Mouse (Mus musculus) stomach, embryonic 14.5 days (tissue): ENCODE data around the gene Magi1. TPM values are rescaled to one million over a fixed set of nuclear protein-coding genes. Genes with fewer than 3 reads are reported as not detected.

Source experiments
- ATAC-seq: fragments of 200-750 bp; cut with Nextera tagmentation; 2 replicates; pipeline ENCODE4 v1.8.0; 2017; ENCODE audit warnings: low read depth, moderate TSS enrichment; ENCODE audit not compliant: insufficient number of reproducible peaks, insufficient read depth, low FRiP score
- H3K27ac ChIP-seq: fragments of 300-500 bp; sonication (generic); 2 replicates; pipeline ENCODE4 v1.5.1; 2014; ENCODE audit warnings: mild to moderate bottlenecking, low read length, moderate library complexity, mixed read lengths
- H3K27me3 ChIP-seq: fragments of 300-500 bp; sonication (generic); 2 replicates; pipeline ENCODE4 v1.6.1; 2014; ENCODE audit warnings: low read length, control low read depth, mixed read lengths; ENCODE audit not compliant: control insufficient read depth, insufficient read depth
- H3K36me3 ChIP-seq: fragments of 300-500 bp; sonication (generic); 2 replicates; pipeline ENCODE4 v1.6.1; 2014; ENCODE audit warnings: mild to moderate bottlenecking, control low read depth, low read length, moderate library complexity, mixed read lengths; ENCODE audit not compliant: control insufficient read depth, insufficient read depth
- H3K4me1 ChIP-seq: fragments of 300-500 bp; sonication (generic); 2 replicates; pipeline ENCODE4 v1.6.1; 2014; ENCODE audit warnings: low read length, control low read depth, mixed read lengths; ENCODE audit not compliant: control insufficient read depth, insufficient read depth
- H3K4me2 ChIP-seq: fragments of 300-500 bp; sonication (generic); replicated peaks from 2 replicates; pipeline ENCODE4 v1.6.1; 2014; ENCODE audit warnings: low read depth, low read length, control low read depth
- H3K4me3 ChIP-seq: fragments of 300-500 bp; sonication (generic); 2 replicates; pipeline ENCODE4 v1.5.1; 2014; ENCODE audit warnings: low read depth, low read length, control low read depth
- H3K9ac ChIP-seq: fragments of 300-500 bp; sonication (generic); replicated peaks from 2 replicates; pipeline ENCODE4 v1.6.1; 2014; ENCODE audit warnings: low read depth, mild to moderate bottlenecking, control low read depth, low read length, moderate library complexity, mixed read lengths
- H3K9me3 ChIP-seq: fragments of 300-500 bp; sonication (generic); 2 replicates; pipeline ENCODE4 v1.6.1; 2016; ENCODE audit warnings: low read depth, low read length, control low read depth; ENCODE audit not compliant: control insufficient read depth
- WGBS: fragments of 180-500 bp; shearing (Covaris S2); extraction: QIAGEN DNeasy Blood & Tissue Kit; methylation state at CpG from one replicate; pipeline ENCODE4 v1.1.7; 2014; 5-methylcytosine and 5-hydroxymethylcytosine counted together
- polyA plus RNA-seq: library from polyadenylated mRNA; unstranded; fragments of >200 nt; fragmentation: Nextera tagmentation; extraction: Ambion mirVana; gene quantifications from 2 replicates; pipeline ENCODE4 v1.2.1, GENCODE M21; 2014

Gene Magi1
- polyA plus RNA-seq, 1 experiment from 2014 or later, result 15.0 TPM

DNA sequence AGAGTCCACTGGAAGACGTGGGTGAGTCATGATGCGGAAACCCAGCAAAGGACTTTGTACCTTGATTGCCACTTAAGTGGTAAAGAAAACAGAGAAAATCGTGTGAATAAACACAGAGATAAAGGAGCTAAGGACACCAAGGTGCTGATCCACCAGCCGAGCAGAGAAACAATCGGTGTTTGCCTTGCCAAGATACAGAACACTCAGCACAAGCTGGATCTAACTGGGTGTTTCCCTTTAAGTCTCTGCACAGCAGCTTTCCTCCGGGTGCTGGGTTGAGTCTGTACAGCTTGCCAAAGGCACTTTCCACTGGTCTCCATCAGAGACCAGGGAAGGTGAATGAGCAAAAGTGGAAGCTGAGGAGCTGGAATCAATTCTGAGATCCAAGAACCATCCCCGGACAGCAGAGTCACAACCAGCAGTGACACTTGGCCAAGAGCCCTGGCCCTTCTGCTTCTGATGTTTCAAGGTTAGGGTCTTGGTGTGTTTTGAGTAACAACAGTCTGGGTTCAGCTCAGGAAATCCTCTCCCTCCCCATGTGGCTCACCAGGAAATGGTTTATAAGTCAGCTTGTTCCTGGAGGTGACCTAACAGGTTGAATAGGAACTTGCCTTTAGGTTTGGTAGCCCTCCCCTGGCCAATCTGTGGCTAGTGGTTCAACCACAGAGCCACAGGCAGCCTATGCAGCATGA is 96.9 kb downstream of the Magi1 start:
- H3K4me2 ChIP-seq, result no peak overlapping the region
- peak overlapping the region; percentile 64; the same call in 1 of the 2 replicates for H3K27ac ChIP-seq
- H3K27me3 ChIP-seq, result no peaks in the 10 kb centered on the region
- H3K4me3 ChIP-seq, result no peak overlapping the region
- no peak overlapping the region for H3K9ac ChIP-seq
- ATAC-seq, result no peak
- H3K4me1 ChIP-seq, result peaks cover 36% of the 10 kb centered on the region
- WGBS, result 41% methylated on average over 7 of the region's 7 CpGs
- H3K9me3 ChIP-seq, result no peaks in the 10 kb centered on the region
- no peaks in the 10 kb centered on the region for H3K36me3 ChIP-seq

DNA sequence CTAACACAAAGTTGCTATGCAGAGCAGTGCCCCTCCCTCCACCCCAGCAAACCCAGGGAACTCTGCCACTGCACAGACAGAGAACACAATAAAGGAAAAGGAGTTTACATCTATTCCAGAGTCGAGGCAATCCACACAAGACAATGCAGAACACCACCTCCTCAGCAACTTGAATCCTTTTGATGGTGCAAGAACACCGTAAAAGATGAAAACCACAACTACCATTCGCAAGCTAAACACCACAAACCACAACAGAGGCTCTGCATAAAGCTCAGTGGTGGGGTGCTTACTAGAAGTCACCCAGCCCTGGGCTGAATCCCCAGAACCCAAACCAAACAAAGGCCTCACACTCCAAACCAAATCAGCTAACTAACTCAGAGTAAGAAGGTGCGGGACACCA is 99.4 kb downstream of the Magi1 start:
- Histone ChIP-seq H3K4me1 (peaks cover 24% of the 10 kb centered on the region), H3K27me3 (no peaks in the 10 kb centered on the region), H3K36me3 (no peaks in the 10 kb centered on the region), H3K9ac (no peak overlapping the region), H3K4me3 (no peak overlapping the region), H3K27ac (peak overlapping the region; percentile 55), H3K4me2 (no peak overlapping the region), H3K9me3 (no peaks in the 10 kb centered on the region)
- WGBS, result 82% methylated on average over 4 of the region's 4 CpGs
- ATAC-seq, result no peak

DNA sequence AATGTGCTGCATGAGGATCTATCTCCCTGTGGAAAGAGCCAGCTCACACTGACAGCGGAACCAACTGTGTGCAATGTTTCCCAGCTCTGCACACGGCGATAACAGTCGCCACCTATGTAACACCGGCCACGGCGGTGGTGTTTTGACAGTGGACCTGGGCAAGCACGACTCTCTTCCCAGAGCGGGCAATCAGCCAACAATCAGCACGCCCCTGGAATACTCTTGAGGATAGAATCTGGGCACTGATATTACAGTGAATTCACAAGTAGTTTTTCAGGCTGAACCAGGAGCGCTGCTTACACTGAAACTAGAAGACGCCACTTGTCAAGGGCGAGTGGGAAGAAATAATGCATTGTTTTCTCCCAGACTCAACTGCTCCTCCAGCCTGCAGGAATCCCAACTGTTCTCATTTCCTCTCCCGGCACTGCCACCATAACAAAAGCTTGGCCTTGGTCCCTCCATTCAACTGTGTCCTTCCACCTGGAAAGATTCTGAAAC is 100.3 kb downstream of the Magi1 start:
- H3K9me3 ChIP-seq, result no peaks in the 10 kb centered on the region
- H3K4me1 ChIP-seq, result peaks cover 23% of the 10 kb centered on the region
- H3K4me3 ChIP-seq, result no peak overlapping the region
- no peak for ATAC-seq
- H3K27ac ChIP-seq, result peak overlapping the region; percentile 55
- no peak overlapping the region for H3K9ac ChIP-seq
- H3K27me3 ChIP-seq, result no peaks in the 10 kb centered on the region
- H3K36me3 ChIP-seq, result no peaks in the 10 kb centered on the region
- 64% methylated on average over 14 of the region's 14 CpGs for WGBS
- H3K4me2 ChIP-seq, result no peak overlapping the region

DNA sequence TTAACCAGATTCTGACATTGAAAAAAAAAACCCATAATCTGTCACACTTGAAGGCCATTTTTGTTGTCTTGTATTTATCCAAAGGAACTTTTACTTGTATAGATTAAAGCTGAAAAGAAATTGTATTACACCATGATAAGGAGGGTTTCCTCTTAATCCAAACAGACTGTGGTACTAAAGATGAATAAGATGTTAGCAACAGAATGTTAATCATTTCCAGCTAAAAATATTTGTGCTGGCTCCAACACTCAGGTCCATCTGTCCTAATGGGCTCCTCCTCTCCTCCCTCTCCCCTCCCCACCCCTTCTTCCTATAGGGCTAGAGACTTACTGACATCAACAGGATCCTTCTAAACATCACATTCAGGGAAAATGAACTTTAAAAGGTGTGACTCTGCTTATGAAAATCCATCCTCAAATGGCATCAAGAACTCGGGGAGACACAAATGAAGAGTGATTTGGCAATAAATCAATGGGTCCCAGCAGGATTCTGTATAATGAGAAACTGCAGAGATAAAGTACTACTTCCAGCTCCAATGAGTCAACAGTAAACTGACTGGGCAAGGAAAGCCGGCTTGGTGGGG is 102.0 kb downstream of the Magi1 start:
- no peak overlapping the region for H3K9ac ChIP-seq
- 9% methylated on average over 2 of the region's 2 CpGs for WGBS
- H3K4me3 ChIP-seq, result no peak overlapping the region
- no peak overlapping the region for H3K4me2 ChIP-seq
- H3K9me3 ChIP-seq, result no peaks in the 10 kb centered on the region
- H3K4me1 ChIP-seq, result peaks cover 26% of the 10 kb centered on the region
- H3K36me3 ChIP-seq, result no peaks in the 10 kb centered on the region
- no peak for ATAC-seq
- 0 out of 2 replicates have a peak overlapping the region, but pooled peaks have one; percentile 7 for H3K27ac ChIP-seq
- H3K27me3 ChIP-seq, result no peaks in the 10 kb centered on the region

DNA sequence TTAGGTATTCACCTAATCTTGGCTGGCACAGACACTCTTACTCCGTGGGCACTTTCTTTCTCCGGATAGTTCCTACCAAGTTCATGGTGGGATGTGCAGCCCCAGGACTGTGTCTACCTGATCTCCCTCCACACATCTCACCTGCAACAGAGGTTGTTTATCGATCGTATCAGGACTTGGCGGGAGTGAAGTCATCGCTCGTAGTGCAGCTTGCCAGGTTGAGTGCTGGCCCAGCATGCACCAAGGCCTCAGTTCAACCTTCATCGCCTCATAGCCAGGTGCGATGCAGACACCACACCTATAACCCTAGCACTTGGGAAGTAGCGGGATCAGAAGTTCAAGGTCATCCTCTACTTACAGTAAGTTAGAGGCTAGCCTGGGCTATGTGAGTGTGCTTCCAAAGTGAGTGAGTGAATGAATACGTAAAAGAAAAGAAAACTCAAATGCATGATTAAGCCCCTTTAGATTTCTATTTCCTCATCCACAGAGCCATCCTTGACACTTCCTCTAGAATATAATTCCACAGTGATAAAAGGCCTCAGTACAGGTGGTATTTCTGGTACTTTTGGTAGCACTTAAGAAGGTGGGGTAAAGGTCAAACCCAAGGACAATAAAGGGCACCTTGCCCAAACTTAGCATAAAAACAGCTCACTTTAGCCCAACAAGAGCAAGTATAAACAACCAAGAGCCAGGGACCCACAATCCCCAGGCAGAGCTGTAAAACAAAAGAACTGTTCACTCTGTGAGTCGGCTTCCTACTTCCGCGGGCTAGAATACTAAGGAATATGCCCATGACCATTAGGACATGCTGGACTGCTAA is 103.2 kb downstream of the Magi1 start:
- ATAC-seq, result no peak
- peaks cover 26% of the 10 kb centered on the region for H3K4me1 ChIP-seq

DNA sequence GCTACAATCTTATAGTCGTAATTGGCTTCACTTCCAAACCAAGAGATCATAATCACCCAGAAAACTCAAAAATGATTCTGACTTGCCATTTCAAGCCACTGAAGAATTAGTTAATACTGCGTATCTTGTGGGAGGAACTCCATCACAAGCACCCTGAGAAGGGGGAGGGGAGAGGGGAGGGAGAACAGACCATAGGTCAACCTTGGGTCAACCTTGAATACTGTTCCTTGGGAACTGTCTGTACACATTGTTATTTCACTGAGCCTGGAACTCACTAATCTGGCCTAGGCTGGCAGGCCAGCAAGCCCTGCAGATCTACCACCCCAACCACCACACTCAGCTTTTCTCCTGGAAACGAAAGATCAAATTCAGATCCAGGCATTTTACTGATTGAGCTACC is 106.2 kb downstream of the Magi1 start:
- Histone ChIP-seq H3K27me3 (no peaks in the 10 kb centered on the region), H3K9ac (no peak overlapping the region), H3K4me2 (no peak overlapping the region), H3K27ac (no peak overlapping the region), H3K4me3 (no peak overlapping the region), H3K36me3 (no peaks in the 10 kb centered on the region), H3K4me1 (peaks cover 11% of the 10 kb centered on the region; the same call in 1 of the 2 replicates), H3K9me3 (no peaks in the 10 kb centered on the region)
- WGBS, result 80% methylated on average over 3 of the region's 3 CpGs
- ATAC-seq, result no peak

More for the DNA sequence above, 103.2 kb downstream of the Magi1 start:
- H3K36me3 ChIP-seq, result no peaks in the 10 kb centered on the region
- no peak overlapping the region for H3K9ac ChIP-seq
- no peak overlapping the region for H3K27ac ChIP-seq
- H3K9me3 ChIP-seq, result no peaks in the 10 kb centered on the region
- WGBS, result 85% methylated on average over 14 of the region's 14 CpGs
- H3K27me3 ChIP-seq, result no peaks in the 10 kb centered on the region
- H3K4me2 ChIP-seq, result no peak overlapping the region
- H3K4me3 ChIP-seq, result no peak overlapping the region

DNA sequence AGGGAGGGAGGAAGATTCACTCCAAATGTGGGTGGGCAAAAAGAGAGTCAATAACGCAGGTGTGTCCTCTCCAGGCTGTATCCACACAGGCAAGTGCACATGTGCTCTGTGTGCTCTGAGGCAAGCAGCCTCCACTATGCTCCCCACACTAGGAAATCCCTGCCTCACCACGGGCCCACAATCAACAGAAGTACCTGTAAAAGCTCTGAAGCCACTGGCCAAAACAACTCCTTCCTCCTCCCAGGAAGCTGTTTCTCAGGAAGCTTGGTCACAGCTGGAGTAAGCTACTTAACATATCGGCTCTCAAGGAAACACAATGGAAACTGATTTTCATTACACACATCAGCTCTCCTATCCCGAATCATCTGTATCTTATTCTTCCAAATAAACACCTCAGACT is 107.0 kb downstream of the Magi1 start:
- no peak overlapping the region for H3K27ac ChIP-seq
- no peak for ATAC-seq
- WGBS, result 38% methylated on average over 4 of the region's 4 CpGs

DNA sequence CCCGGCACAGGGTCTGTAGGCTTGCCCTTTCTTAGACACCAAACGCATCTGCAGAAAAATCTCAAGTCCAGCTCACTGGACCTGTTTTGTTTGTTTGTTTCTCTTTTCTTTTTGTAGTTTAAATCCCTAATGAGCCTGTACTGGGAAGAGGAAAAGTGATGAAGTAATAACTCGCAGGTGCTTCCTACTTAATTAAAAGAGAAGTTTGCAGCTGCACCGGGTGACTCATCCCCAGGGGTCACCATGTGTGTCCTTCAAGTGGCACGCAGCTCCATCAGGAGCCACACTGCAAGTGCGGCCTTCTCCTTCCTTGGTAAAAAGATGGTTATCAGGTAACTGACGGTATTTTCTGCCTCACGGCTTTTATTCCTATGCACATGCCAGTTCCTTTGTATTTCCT is 112.5 kb downstream of the Magi1 start:
- no peak overlapping the region for H3K9ac ChIP-seq
- no peaks in the 10 kb centered on the region for H3K9me3 ChIP-seq
- no peak overlapping the region for H3K4me3 ChIP-seq
- no peak overlapping the region for H3K4me2 ChIP-seq
- peaks cover under 1% of the 10 kb centered on the region; the same call in 1 of the 2 replicates for H3K4me1 ChIP-seq
- no peaks in the 10 kb centered on the region for H3K27me3 ChIP-seq
- H3K36me3 ChIP-seq, result no peaks in the 10 kb centered on the region
- WGBS, result 54% methylated on average over 8 of the region's 8 CpGs
- H3K27ac ChIP-seq, result no peak overlapping the region
- no peak for ATAC-seq

More for the DNA sequence above, 107.0 kb downstream of the Magi1 start:
- Histone ChIP-seq H3K36me3 (no peaks in the 10 kb centered on the region), H3K4me2 (no peak overlapping the region), H3K9me3 (no peaks in the 10 kb centered on the region), H3K4me1 (peaks cover 3% of the 10 kb centered on the region; the same call in 1 of the 2 replicates), H3K4me3 (no peak overlapping the region), H3K9ac (no peak overlapping the region), H3K27me3 (no peaks in the 10 kb centered on the region)
